Mouse (Mus musculus) adrenal gland, adult 2 months (tissue): ENCODE results near the gene Tcaf1. TPM values are rescaled to one million over a fixed set of nuclear protein-coding genes. Genes with fewer than 3 reads are reported as not detected.

ENCODE experiments used
- polyA plus RNA-seq: library from polyadenylated mRNA; depleted of rRNA; stranded (reverse); fragments of >200 nt; gene quantifications from 2 replicates; pipeline ENCODE4 v1.2.3, GENCODE M21; 2012; rRNA removed
- total RNA-seq, 2 experiments: library from RNA; stranded (reverse); gene quantifications; 2 replicates each; pipeline ENCODE4 v1.2.3; 2021

Gene Tcaf1
- total and polyA plus RNA-seq, 3 experiments, result 19.6 to 87.0 (median 83.0) TPM

Other genes with a start within 250 kb of the Tcaf1 start
- gene Olfr458, start 244.9 kb downstream of the Tcaf1 start, total RNA-seq, result not detected
- not detected in 2 replicates for gene Olfr458, start 244.9 kb downstream of the Tcaf1 start, polyA plus RNA-seq
- gene Olfr457, start 233.8 kb downstream of the Tcaf1 start, total RNA-seq, result not detected
- not detected in 2 replicates for gene Olfr457, start 233.8 kb downstream of the Tcaf1 start, polyA plus RNA-seq
- not detected for gene Olfr456, start 222.9 kb downstream of the Tcaf1 start, total RNA-seq
- not detected in 2 replicates for gene Olfr456, start 222.9 kb downstream of the Tcaf1 start, polyA plus RNA-seq
- gene Olfr455, start 162.5 kb downstream of the Tcaf1 start, total RNA-seq, result not detected
- gene Olfr455, start 162.5 kb downstream of the Tcaf1 start, polyA plus RNA-seq, result not detected in 2 replicates
- gene Tcaf3, start 112.4 kb downstream of the Tcaf1 start, total RNA-seq, result not detected
- not detected in 2 replicates for gene Tcaf3, start 112.4 kb downstream of the Tcaf1 start, polyA plus RNA-seq
- 10 to 100 TPM; 10.6 to 14.6 TPM for gene Tcaf2, start 64.8 kb downstream of the Tcaf1 start, total RNA-seq
- gene Tcaf2, start 64.8 kb downstream of the Tcaf1 start, polyA plus RNA-seq, result 1.4 and 3.4 TPM in 2 replicates
- gene Olfr453, start 29.3 kb upstream of the Tcaf1 start, total RNA-seq, result not detected
- not detected in 2 replicates for gene Olfr453, start 29.3 kb upstream of the Tcaf1 start, polyA plus RNA-seq
- not detected for gene Olfr38, start 46.3 kb upstream of the Tcaf1 start, total RNA-seq
- not detected in 2 replicates for gene Olfr38, start 46.3 kb upstream of the Tcaf1 start, polyA plus RNA-seq
- gene Olfr452, start 75.0 kb upstream of the Tcaf1 start, total RNA-seq, result not detected
- gene Olfr452, start 75.0 kb upstream of the Tcaf1 start, polyA plus RNA-seq, result not detected in 2 replicates
- gene Olfr450, start 101.9 kb upstream of the Tcaf1 start, total RNA-seq, result not detected
- gene Olfr450, start 101.9 kb upstream of the Tcaf1 start, polyA plus RNA-seq, result not detected in 2 replicates
- not detected for gene Olfr449, start 124.3 kb upstream of the Tcaf1 start, total RNA-seq
- gene Olfr449, start 124.3 kb upstream of the Tcaf1 start, polyA plus RNA-seq, result not detected in 2 replicates
- gene Olfr448, start 180.4 kb upstream of the Tcaf1 start, total RNA-seq, result not detected
- gene Olfr448, start 180.4 kb upstream of the Tcaf1 start, polyA plus RNA-seq, result not detected in 2 replicates
- gene Olfr447, start 198.8 kb upstream of the Tcaf1 start, total RNA-seq, result not detected
- gene Olfr447, start 198.8 kb upstream of the Tcaf1 start, polyA plus RNA-seq, result not detected in 2 replicates
- gene Olfr446, start 211.3 kb upstream of the Tcaf1 start, total RNA-seq, result not detected
- gene Olfr446, start 211.3 kb upstream of the Tcaf1 start, polyA plus RNA-seq, result not detected in 2 replicates
- gene Olfr444, start 239.0 kb upstream of the Tcaf1 start, total RNA-seq, result not detected
- gene Olfr444, start 239.0 kb upstream of the Tcaf1 start, polyA plus RNA-seq, result not detected in 2 replicates